Mouse (Mus musculus) testis, postnatal 10 days (tissue): ENCODE results near the gene Kpna7.
"Not testable (repeated sequence)": the region's sequence is repeated elsewhere in the genome, so short reads cannot be mapped to it uniquely, and the experiment has no call there.

Experiments used
- DNase-seq: peaks from one replicate; pipeline ENCODE4 v3.0.0; 2021; ENCODE audit warnings: low spot score

Kpna7 gene

GRCm38 (mm10) chr5:145083632-145084451 lies at the start of gene Kpna7, which contains the start of gene Arpc1a:
Kpna7 (minus strand) TSS chr5:145084030.
Arpc1a (plus strand) TSS chr5:145083830.
- peak; percentile 96 for DNase-seq

GRCm38 (mm10) chr5:145133275-145133674 lies 49.4 kb upstream of the Kpna7 start:
- not testable (repeated sequence) for DNase-seq

GRCm38 (mm10) chr5:145130995-145131394 lies 47.2 kb upstream of the Kpna7 start:
- no peak for DNase-seq

GRCm38 (mm10) chr5:145130191-145130590 lies 46.4 kb upstream of the Kpna7 start:
- peak; percentile 65 for DNase-seq

- DNase-seq: not testable (repeated sequence)
Measured at GRCm38 (mm10) chr5:145129773-145130172, 45.9 kb upstream of the Kpna7 start.

- DNase-seq: peak; percentile 70
Measured at GRCm38 (mm10) chr5:145129124-145129523, 45.3 kb upstream of the Kpna7 start.

- no peak for DNase-seq
Measured at GRCm38 (mm10) chr5:145126580-145126979, 42.8 kb upstream of the Kpna7 start.

GRCm38 (mm10) chr5:145123396-145123795 lies 39.6 kb upstream of the Kpna7 start:
- no peak for DNase-seq

- DNase-seq: no peak
Measured at GRCm38 (mm10) chr5:145120921-145121320, 37.1 kb upstream of the Kpna7 start.

- DNase-seq: no peak
Measured at GRCm38 (mm10) chr5:145119385-145119784, 35.6 kb upstream of the Kpna7 start.

- no peak for DNase-seq
Measured at GRCm38 (mm10) chr5:145118461-145118860, 34.6 kb upstream of the Kpna7 start.

GRCm38 (mm10) chr5:145118005-145118404 lies 34.2 kb upstream of the Kpna7 start:
- no peak for DNase-seq

GRCm38 (mm10) chr5:145116916-145117315 lies 33.1 kb upstream of the Kpna7 start:
- DNase-seq: peak; percentile 90

GRCm38 (mm10) chr5:145116316-145116715 lies 32.5 kb upstream of the Kpna7 start:
- DNase-seq: no peak

GRCm38 (mm10) chr5:145115736-145116135 lies 31.9 kb upstream of the Kpna7 start:
- DNase-seq: no peak

GRCm38 (mm10) chr5:145114606-145115473 lies 31.0 kb upstream of the Kpna7 start:
- DNase-seq: peak; percentile 79

- DNase-seq: peak; percentile 90
Measured at GRCm38 (mm10) chr5:145114071-145114605, 30.3 kb upstream of the Kpna7 start, which contains the start of gene Arpc1b. Arpc1b (plus strand) TSS chr5:145114215.

GRCm38 (mm10) chr5:145113416-145113815 lies 29.6 kb upstream of the Kpna7 start:
- DNase-seq: no peak

- DNase-seq: no peak
Measured at GRCm38 (mm10) chr5:145112566-145112965, 28.7 kb upstream of the Kpna7 start.

- DNase-seq: peak; percentile 51
Measured at GRCm38 (mm10) chr5:145110401-145110800, 26.6 kb upstream of the Kpna7 start.

- DNase-seq: peak; percentile 45
Measured at GRCm38 (mm10) chr5:145105694-145106275, 22.0 kb upstream of the Kpna7 start.

GRCm38 (mm10) chr5:145104328-145104727 lies 20.5 kb upstream of the Kpna7 start:
- DNase-seq: peak; percentile 58
